Mouse (Mus musculus): ENCODE measurements at regions not wholly inside any gene's neighbourhood (a gene's known extent, or its start where the extent isn't known, plus 50 kb on each side); places are given as distances from the start of the nearest gene placed in this dataset.
"Not testable (repeated sequence)": the region's sequence is repeated elsewhere in the genome, so short reads cannot be mapped to it uniquely, and the experiment has no call there.

DNA sequence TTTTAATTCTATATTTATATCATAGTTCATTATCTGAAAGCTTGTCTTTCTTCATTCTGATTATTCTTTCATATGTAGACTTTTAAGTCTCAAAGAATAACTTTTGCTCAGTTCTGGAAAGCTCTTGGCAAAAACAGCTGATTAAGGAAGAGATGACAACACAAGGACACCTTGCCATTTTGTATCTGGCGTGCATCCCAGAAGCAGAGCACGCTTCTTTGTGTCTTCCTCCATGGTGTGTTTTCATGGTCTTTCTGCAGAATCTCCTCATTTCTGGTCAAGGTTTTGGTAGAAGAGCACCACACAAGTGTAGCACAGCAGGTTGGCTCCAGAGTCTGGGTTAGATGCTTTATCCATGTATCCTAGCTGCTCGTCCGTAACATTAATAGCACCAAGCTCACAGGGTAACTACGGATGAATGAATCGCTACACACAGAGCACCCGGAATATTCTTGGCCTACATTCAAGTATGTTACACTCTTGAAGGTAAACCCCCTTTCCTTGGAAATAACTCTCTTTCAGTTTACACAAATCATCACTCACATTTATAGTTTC, 148.9 kb upstream of the Ddhd1 start:
- DNase-seq (ENCODE audit: low read depth): no peak

DNA sequence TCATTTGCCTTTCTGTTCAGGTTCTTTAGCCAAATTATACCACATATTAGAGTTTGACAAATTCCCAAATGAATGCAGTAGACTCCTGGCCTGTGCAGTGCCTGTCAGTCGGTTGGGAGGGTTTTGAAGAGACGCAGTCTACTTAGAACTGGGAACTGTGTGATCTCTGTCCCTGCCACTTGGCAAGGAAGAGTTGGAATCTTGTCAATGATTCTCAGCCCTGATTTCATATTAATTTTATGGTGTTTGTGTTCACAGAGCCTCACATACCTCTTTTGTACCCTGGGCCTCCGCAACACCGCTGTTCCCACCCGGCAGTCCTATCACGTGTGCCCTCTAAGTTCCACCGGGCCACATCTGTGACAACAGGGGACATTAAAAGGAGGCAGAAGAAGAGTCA, 149.8 kb upstream of the Ddhd1 start:
- no peak for DNase-seq (ENCODE audit: low read depth)

DNA sequence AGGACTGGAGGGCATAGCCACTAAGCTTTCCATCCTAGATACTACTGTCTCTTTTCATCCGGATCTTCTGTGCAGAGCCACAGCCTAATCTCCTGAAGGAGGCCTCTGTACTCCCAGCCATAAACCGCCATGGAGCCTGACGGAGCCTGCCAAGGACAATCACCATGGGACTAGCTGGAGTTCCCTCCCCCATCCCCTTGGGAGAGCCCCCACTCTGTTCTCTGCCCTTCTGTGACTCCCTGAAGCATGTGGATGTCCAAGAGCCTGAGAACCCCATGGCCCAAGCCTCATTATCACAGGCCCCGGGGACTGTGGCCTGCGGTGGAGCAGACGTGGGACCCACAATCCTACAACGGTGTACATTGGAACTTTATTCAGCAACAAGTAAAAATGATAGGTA, 151.5 kb upstream of the Ddhd1 start:
- DNase-seq (ENCODE audit: low read depth): no peak

DNA sequence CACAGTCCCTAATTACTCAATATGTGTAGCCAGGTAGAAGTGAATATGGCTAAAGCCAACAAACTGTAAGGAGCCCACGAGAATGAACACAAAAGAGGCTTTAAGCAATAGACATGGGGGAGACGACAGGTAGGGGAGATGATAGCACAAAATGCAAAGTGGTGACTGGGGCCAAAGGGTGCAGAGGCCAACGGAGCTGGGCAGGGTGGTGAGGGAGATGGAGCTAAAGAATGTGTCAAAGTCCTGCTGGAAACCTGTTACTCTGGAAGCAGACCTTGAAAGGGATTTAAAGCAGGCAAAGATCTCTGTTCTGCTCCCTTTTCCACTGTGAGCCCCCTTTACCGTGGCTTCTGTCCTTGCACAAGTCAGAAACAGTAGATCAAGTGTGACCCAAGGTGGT, 152.2 kb upstream of the Ddhd1 start:
- no peak for DNase-seq (ENCODE audit: low read depth)

DNA sequence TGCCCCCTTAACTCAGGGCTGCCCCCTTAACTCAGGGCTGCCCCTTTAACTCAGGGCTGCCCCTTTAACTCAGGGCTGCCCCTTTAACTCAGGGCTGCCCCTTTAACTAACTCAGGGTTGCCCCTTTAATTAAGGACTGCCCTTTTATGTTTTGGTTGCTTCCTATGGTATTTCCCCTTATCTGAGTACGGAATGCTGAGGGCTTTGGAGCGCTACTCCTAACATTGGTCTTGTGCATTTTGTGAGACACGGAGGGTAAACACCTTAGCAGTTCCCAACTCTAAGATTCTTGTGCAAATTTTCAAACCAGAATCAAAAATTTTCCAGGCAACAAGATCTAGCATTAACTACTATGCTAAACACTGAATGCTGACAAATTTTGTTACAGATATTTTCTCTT, 152.7 kb upstream of the Ddhd1 start:
- DNase-seq (ENCODE audit: low read depth): no peak

DNA sequence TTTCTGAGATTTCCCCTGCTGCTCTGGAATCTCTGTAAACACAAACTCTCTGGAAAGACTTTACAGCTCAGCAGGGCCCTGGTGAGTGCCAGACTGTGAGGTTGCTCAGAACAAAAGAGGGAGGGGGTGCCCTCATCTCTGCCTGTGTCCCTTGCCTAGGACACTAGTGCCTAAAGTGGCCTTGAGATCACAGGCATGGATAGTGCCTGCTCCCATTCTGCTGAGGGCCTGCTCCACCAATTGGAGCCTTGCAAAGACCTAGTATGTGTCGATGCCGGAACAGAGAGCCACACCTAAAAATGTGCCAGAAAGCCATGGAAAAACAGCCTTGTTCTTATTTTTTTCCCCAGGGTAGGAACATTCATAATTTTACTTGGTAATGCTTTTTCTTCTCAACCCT, 157.7 kb upstream of the Ddhd1 start:
- DNase-seq (ENCODE audit: low read depth): no peak

DNA sequence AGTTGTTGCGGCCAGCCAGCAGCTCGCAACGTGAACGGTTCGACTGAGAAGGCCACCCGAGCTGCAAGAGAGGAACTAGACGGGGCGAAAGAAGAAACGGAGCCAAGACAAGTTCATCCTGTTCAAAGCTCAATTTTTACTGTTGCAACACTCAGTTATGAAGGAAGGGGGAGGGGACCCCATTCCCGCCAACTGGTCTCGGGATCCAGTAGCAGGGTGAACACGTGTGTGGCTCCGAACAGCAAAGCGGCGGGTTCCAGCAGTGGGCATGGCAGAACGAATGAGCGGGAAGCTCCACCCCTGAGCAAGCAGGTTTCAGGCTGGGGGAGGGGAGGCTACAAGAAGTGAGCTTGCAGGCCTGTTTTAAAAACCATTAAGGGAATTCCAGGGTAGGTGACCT, 158.7 kb upstream of the Ddhd1 start:
- DNase-seq (ENCODE audit: low read depth): not testable (repeated sequence)

DNA sequence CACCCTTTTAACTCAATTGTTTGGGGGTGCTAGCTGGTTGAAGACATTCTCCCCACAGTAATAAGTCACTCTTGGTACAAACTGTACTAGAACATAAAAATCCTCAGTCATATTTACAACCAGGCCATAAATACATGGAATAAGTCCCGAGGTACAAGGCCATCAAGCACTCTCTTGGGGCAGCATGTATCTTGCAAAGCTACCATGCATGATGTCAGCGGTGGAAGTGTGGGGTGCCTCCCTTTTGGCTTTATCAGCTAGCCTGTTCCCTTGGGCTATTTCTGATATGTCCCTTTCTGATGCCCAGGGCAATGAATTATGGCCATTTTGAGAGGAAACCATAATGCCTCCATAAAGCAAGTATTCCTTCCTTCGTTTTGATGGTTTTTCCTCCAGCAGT, 159.8 kb upstream of the Ddhd1 start:
- no peak for DNase-seq (ENCODE audit: low read depth)

DNA sequence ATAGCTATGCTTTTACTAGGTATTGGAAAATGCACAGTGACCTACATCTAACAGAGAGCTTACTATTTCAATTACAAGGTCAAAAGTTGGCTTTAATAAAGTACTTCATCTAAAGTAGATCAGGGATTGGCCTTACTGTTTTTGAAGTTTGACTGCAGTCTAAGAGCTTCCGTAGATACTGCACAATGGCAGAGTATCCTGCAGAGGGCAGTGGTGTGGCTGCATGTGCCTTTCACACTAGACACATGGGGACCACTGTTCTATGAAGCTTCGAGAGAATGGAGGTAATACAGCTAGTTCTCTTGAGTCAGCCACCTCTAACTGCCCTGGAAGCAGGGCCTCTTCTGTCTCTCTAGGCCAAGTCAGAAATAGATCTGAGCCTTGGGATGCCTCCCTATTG, 166.7 kb upstream of the Ddhd1 start:
- no peak for DNase-seq (ENCODE audit: low read depth)

DNA sequence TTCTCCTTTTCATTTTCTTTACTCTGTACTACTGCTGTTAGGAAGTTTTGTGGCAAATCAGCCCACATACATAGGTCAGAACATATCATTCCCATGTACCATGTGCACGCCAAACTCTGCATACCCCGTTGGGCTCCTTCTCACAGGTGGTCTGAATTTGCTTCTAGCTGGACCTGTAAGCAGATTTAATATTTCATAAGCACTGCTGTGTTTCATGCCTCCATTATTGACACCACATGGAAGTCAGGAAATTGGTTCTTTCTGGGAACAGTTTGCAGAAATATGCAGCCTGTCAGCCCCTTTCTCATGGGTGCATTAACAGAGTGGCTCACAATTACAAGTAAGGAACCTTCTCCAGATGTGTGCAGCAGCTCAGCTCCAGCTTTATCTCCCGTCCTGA, 168.1 kb upstream of the Ddhd1 start:
- DNase-seq (ENCODE audit: low read depth): no peak

DNA sequence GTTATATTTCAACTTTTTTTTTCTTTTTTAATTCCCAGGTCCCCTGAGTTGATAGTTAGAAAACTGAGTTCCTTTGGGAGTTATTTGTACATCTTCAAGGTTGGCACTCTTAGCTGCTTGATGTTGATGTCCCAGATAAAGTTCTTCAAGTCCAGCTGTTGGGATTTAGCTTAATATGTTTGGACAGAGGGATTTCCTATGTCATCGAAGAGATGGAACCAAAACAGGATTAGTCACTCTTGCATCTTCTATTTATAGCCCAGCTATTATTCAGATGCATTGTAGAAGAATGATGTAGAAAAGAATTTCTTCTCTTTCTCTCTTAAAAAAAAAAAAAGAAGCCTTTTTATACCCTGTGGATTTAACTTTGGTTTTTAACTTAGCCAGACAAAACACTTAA, 169.2 kb upstream of the Ddhd1 start:
- no peak for DNase-seq (ENCODE audit: low read depth)

DNA sequence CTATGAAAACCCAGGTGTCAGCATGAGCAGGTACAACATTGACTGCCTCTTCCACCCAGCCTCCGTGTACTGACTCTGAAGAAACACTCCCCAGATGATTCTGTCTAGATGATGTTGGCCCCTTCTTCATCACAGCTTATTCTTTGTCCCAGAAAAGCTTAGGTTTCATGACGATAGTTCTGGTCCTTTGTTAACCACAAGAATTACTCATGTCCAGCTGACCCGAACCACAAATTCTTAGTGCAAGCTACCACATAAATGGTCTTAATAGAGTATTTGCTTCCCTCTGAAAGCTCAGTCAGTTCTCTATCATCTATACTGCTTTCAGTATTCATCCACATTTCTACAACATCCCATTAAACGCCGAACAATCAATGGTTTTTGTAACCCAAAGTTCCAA, 172.5 kb upstream of the Ddhd1 start:
- no peak for DNase-seq (ENCODE audit: low read depth)

DNA sequence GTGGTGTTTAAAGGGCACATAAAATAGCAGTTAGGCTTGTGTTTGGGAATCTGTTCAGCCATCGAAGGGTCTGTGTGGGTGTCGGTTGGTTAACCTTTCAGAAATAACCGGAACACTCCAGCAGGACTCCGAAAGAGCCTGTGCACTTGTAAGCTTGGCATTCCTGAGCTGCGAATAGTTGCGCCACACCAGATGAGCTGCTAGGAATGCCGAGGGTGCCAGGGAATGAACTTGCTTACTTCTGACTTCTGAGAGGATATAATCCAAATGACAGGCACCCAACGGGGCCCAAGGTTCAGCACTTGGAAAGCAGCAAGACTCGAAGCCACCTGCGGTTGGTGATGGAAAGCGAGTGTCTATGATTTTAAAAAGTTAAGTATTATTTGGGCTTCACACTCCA, 179.1 kb upstream of the Ddhd1 start:
- DNase-seq (ENCODE audit: low read depth): no peak

DNA sequence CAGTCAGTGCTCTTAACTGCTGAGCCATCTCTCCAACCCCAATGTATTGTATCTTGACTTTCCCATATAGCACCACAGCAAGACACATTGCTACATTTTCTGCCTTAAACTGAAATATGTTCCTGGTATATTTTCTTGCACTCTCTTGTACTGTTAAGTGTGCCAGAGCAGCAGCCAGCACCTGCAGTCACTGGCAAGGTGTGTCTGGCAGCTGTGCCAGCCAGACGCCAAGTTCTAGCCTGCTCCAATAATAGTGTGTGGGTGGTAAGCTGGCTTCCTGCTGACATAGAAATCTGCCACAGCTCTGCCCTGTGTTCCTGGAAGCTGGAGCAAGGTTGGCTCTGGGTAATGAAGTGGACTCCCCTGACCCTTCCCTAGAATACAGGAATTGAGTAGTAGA, 185.9 kb upstream of the Ddhd1 start:
- DNase-seq (ENCODE audit: low read depth): no peak

DNA sequence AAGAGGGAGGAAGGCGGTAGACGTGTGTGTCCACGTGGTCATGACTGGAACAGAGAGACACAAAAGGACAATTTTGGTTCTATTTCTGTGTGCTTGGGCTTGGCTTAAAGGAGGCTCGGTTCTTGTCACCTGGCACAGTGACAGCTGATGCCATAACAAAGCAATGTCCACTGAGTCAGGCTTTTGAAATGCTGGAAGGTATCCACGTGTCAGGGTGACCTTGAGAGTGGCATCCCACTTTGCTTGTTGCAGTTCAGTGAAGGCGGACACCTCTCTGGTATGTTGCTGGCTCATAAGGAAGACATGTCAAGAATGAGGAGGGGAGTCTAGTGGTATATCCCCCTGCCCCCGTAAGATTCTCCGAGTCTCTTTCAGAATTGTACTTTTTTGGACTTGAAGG, 192.6 kb upstream of the Ddhd1 start:
- DNase-seq (ENCODE audit: low read depth): no peak

DNA sequence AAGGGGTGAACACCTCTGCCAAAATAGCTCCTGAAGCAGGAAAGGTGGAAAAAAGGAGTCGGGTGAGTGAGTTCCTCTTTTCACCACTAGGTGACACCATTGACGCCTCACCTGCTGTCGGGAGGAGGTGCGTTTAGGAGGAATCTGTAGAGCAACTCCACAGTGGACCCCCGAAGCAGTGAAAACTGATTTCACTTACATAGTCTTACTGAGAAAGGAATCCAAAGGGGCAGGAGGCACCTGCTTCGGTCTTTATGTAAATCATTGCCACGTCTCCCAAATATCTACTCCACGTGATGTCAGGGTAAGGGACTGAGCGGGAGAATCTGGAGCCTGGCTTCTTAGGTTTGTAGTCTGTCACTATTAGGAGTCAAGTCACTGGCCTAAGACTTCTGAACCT, 220.5 kb upstream of the Ddhd1 start:
- peak; percentile 1 for DNase-seq (ENCODE audit: low read depth)

DNA sequence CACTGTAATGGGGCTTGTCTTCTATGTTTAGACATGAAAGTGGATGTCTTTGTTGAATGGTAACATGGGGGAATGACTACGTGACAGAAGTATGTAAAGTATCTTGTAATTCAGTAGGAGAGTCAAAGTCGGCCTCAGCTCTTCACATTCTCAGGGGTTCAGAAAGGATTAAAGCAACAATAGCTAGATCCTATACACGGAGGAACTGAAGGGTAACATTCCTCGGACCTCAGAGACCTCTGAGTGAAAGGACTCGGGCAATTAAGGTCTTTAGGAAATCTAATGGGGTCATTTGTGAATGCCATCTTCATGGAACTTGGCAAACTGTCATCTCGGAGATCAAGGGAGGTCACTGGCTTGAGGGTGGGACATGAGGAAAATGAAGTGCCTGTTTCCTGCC, 262.8 kb upstream of the Ddhd1 start:
- DNase-seq (ENCODE audit: low read depth): no peak

DNA sequence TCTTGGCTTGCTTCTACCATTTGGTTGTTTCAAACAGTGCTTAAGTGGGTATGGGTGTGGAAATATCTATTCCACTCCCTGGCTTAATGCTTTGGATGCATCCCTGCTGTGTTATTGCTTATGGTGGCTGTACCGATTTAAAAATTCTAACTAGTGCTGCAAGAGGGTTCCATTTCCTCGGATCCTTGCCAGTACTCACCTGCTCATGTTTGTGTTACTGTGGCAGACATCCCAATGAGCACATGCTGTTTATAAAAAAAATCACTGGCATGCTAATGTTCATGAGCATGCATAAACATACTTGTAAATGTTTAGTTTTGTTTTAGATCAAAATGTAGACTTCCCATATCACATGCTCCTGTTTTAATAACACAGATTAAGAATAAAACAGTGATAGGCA, 285.6 kb upstream of the Ddhd1 start:
- DNase-seq (ENCODE audit: low read depth): no peak

DNA sequence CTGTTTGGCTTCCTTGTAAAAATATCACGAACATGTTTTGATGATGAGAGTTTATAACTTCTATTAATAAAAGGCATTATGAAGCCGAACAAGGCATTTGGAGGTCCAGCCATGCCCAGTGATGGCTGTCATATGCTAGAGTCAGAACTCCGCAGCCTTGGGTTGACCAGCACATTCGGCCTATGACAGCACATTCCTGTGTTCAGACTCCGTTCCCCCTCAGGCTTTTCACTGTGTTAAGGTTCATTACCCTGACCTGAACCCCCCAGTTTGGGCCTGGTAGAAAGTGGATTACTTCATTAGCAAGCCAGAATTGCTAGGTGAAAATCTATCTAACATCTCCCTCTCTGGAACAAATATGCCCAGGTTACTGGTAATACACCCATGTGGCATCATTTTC, 286.2 kb upstream of the Ddhd1 start:
- no peak for DNase-seq (ENCODE audit: low read depth)

DNA sequence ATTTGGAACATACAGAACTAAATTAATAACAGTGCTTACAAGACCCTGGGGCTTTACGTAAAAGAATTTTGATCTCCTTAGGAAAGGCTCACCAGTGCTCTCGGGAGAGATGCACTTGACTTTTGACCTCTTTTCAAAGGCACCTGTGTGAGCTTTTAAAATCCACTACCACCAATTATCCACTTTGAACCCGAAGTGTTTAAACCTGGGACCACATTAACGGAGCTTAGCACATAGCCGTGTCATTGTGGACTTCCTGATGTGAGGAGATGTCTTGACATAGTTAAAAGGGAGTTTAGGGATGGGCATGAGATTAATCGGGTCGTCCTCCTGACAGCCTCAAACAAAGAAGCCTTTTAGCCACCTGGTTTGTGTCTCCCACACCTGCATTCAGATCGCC, 286.6 kb upstream of the Ddhd1 start:
- DNase-seq (ENCODE audit: low read depth): no peak

DNA sequence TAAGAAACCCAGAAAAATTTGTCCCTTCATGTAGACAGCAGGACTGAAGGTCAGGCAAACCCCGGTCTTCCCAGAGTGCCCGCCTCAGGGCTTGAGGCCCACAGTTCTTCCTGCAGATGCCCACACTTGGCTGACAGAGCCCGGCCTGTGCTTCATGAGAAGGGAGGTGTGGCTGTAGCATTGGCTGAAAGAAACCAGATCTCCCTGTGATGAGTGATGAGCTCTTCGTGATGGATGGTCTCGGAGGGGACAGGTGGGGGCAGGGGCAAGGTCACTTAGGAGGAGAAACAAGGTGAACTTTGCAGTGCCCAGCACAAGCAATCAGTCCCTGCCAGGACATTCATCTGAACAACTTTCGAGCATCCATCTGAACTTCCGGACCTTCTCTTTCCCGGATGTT, 298.7 kb upstream of the Ddhd1 start:
- DNase-seq (ENCODE audit: low read depth): no peak

DNA sequence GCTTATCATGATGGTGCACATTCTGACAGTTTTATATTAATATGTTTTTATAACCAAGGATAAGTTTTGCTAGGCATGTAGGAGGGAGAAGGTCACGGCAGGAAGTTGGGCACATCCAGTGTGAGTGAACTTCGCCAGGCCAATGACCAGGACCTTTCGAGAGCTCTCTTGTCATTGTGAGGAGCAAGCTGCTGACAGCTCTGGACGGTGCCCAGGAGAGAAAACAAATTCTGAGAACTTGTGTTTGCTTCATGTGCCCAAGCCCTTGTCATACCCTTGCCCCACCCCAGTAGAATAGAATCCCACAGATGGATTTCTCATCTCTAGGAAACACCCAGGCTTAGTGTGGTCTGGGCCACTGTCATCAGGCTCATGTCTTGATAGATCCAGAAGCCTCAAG, 304.5 kb upstream of the Ddhd1 start:
- no peak for DNase-seq (ENCODE audit: low read depth)

DNA sequence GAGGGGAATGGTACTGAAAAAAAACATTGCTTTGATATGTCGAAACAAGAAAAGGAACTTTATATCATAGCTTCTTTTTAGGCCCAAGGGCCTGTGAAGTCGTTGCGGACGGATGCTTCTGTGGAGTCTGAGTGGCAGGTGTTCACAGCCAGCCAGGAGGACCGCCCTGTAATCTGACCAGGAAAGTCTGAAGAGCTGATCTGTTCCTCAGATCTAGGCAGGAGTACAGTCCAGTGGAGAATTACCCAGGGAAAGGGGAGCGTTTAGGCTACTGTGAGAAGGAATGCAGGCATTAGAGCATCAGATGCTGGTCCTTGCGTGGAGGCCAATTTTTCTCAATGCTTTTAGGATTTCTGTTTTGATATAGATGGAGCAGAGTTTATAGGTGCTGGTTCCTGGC, 306.1 kb upstream of the Ddhd1 start:
- no peak for DNase-seq (ENCODE audit: low read depth)

DNA sequence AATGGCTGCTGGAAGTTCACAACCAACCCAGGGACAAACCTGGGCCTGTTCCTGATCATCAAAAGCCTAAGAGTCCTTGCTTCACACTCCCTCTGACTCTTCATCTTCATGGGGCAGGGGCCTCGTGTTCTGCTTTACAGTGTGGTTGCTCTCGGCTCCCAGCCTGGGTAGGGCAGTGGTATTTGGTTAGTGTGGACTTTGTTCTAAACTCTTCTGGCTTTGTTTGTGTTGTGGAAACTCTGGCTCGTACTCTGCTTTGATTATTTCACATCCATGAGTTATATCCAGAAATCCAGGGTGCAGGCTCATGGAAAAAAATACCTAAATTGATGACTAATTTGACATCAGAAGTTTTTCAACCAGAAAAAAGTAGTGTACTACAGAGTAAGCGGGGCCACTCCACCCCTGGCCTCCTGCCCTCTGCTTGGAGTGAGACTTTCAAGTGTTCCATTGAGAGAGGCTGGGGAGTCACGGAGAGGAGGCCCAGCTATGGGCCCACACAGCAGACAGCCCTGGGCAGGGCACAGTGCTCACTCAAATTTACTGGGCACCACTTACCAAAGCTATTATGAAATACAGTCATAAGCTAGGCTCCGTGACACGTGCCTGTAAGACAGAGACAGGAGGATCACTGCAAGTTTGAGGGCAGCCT, 325.4 kb upstream of the Ddhd1 start:
- DNase-seq (ENCODE audit: low read depth): no peak
